Mouse (Mus musculus) bone marrow, adult 2 months (tissue): ENCODE data around the gene Ddost. TPM values are rescaled to one million over a fixed set of nuclear protein-coding genes. Genes with fewer than 3 reads are reported as not detected.

Experiments used
- H3K27ac ChIP-seq: fragments of 200-500 bp; 2 replicates; pipeline ENCODE4 v1.5.1; 2012; ENCODE audit warnings: low read depth, mild to moderate bottlenecking, control low read depth, inconsistent platforms, low read length; ENCODE audit not compliant: control insufficient read depth, poor library complexity, insufficient read depth
- H3K4me1 ChIP-seq: fragments of 200-500 bp; 2 replicates; pipeline ENCODE4 v1.6.1; 2011; ENCODE audit warnings: low read length; ENCODE audit not compliant: control insufficient read depth, insufficient read depth
- H3K4me3 ChIP-seq: fragments of 200-500 bp; replicated peaks from 2 replicates; pipeline ENCODE3; 2011; ENCODE audit warnings: mild to moderate bottlenecking, low read depth, low read length, control low read depth; ENCODE audit not compliant: control insufficient read depth
- CTCF ChIP-seq: fragments of 200-500 bp; IDR thresholded peaks from 2 replicates; pipeline ENCODE4 v1.5.1; 2011; ENCODE audit warnings: low read length, control low read depth; ENCODE audit not compliant: control insufficient read depth, insufficient read depth
- POLR2A ChIP-seq: fragments of 200-500 bp; IDR thresholded peaks from 2 replicates; pipeline ENCODE4 v1.6.1; 2011; ENCODE audit warnings: low read depth, mild to moderate bottlenecking, control low read depth, low read length, borderline replicate concordance; ENCODE audit not compliant: control insufficient read depth
- WGBS: fragments of 180-500 bp; shearing (Covaris S2); methylation state at CpG from one replicate; pipeline ENCODE4 v1.1.7; 2018; 5-methylcytosine and 5-hydroxymethylcytosine counted together
- polyA plus RNA-seq: library from polyadenylated mRNA; stranded (reverse); fragments of >200 nt; gene quantifications from 2 replicates; pipeline ENCODE4 v1.2.4, GENCODE M21; 2011; ENCODE audit warnings: low replicate concordance; ENCODE audit not compliant: missing spikeins, insufficient read depth, insufficient read length

Ddost gene
- polyA plus RNA-seq, 1 experiment, result 64.8 TPM

- H3K4me1 ChIP-seq, result no peaks in the 10 kb centered on the region
- H3K4me3 ChIP-seq, result no peak overlapping the region
- H3K27ac ChIP-seq, result no peak overlapping the region
- TF ChIP-seq CTCF, result no peak
- TF ChIP-seq POLR2A, result no peak
- 40% methylated on average over 11 of the region's 11 CpGs for WGBS
Observed at GRCm38 (mm10) chr4:138361370-138361821, 56.9 kb downstream of the Ddost start.

Other genes starting within 250 kb of the Ddost start
- gene Hp1bp3, start 88.4 kb upstream of the Ddost start, polyA plus RNA-seq, result 116 and 226 TPM in 2 replicates
- gene Sh2d5, start 54.3 kb upstream of the Ddost start, polyA plus RNA-seq, result 4.8 and 11.7 TPM in 2 replicates
- 1.6 TPM in 1 of 2 replicates, not detected in the other for gene Kif17, start 54.3 kb upstream of the Ddost start, polyA plus RNA-seq
- 35.7 and 48.1 TPM in 2 replicates for gene Pink1, start 21.6 kb downstream of the Ddost start, polyA plus RNA-seq
- gene Cda, start 63.3 kb downstream of the Ddost start, polyA plus RNA-seq, result 1.2 TPM in 1 of 2 replicates, not detected in the other
- gene Fam43b, start 91.8 kb downstream of the Ddost start, polyA plus RNA-seq, result not detected in 2 replicates
- gene Mul1, start 129.9 kb downstream of the Ddost start, polyA plus RNA-seq, result 5.8 and 7.8 TPM in 2 replicates
- 2.2 and 3.4 TPM in 2 replicates for gene Camk2n1, start 149.6 kb downstream of the Ddost start, polyA plus RNA-seq